Mouse (Mus musculus): Measurements from ENCODE around the gene D11Wsu47e. TPM values are rescaled to one million over a fixed set of nuclear protein-coding genes. Genes with fewer than 3 reads are reported as not detected.
"Not testable (repeated sequence)": the region's sequence is repeated elsewhere in the genome, so short reads cannot be mapped to it uniquely, and the experiment has no call there.

The D11Wsu47e gene
- 11.5 and 12.5 TPM in 2 replicates for polyA plus RNA-seq (2012; rRNA removed)

DNA sequence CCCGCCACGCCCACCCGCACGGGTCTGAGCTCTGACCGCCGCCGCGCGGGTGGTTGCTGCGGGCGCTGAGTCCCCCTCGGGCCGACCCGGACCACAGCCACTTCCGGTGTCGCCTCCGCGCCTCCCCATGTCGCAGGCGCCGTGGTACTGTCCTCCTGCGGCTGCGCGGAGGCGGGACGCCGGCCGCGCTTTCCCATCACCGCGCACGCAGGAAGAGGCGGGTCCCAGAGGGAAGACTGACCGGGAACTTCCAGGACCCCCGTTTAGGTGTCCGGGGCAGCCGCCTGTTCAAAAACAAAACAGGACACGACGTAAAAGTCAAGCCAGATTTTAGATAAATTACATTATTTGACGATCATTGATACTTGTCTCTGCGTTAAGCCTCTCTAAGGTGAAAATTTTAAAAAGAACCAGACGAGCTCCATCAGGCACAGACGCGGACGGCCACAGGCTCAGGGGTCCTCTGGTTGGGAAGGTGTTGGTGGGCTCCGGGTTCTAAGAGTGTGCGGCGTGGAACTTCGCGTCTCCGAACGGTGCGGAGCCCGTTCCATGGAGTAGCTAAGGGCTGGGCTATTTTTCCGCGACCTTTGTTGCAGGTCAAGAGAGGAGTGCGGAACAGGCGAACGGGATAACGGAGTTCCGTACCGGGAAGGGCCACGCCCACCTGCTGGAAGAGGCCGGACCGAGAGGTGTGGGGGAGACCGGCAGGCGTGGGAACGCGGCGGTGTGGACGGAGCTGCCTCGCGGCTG is at the start of gene D11Wsu47e, which contains the start of gene Fam104a:
D11Wsu47e (plus strand) TSS at position 456 of the 750 bp plus-strand sequence.
Fam104a (minus strand) TSS at position 199 of the 750 bp plus-strand sequence.
- peak; percentile 92 for DNase-seq (ENCODE audit: low spot score)

- DNase-seq (ENCODE audit: low spot score) = no peak
Observed at GRCm38 (mm10) chr11:113634699-113635121, 49.5 kb upstream of the D11Wsu47e start.

- DNase-seq (ENCODE audit: low spot score) = no peak
Observed at GRCm38 (mm10) chr11:113638680-113639079, 45.5 kb upstream of the D11Wsu47e start.

- no peak for DNase-seq (ENCODE audit: low spot score)
Observed at GRCm38 (mm10) chr11:113645181-113645580, 39.0 kb upstream of the D11Wsu47e start.

- DNase-seq (ENCODE audit: low spot score) = peak; percentile 65
Observed at GRCm38 (mm10) chr11:113648152-113648551, 36.1 kb upstream of the D11Wsu47e start.

DNA sequence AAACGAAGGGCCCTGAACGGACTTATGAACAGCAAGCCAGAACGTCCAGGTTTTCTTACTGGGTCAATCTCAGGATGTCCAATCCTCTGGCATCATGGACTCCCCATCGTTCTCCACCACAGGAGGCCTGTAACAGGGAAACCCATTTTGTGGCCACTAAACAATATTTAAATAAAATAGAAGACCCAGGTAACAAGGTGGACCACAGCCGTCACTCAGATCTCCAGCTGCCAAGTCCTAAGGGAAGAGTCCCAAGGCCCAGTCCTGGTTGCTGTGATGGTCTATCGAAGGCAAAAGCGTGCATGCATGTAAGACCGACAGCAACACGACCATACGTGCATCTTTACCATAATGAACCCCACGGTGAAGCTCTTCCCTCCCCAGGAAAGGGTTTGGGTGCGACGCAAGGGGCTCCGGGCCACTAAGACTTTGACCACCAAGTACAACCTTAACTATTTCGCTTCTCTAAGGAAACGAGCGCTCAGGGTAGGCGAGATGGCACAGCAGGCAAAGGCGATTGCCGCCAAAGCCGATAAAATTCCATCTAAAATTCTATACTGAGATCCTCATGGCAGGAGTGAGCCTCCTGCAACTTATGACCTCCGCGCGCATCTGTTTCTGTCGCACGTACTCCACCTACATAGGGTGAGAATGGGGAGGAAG is 35.4 kb upstream of the D11Wsu47e start, which contains the start of gene Cog1:
Cog1 (plus strand) TSS at position 480 of the 663 bp plus-strand sequence.
- DNase-seq (ENCODE audit: low spot score) = no peak

DNA sequence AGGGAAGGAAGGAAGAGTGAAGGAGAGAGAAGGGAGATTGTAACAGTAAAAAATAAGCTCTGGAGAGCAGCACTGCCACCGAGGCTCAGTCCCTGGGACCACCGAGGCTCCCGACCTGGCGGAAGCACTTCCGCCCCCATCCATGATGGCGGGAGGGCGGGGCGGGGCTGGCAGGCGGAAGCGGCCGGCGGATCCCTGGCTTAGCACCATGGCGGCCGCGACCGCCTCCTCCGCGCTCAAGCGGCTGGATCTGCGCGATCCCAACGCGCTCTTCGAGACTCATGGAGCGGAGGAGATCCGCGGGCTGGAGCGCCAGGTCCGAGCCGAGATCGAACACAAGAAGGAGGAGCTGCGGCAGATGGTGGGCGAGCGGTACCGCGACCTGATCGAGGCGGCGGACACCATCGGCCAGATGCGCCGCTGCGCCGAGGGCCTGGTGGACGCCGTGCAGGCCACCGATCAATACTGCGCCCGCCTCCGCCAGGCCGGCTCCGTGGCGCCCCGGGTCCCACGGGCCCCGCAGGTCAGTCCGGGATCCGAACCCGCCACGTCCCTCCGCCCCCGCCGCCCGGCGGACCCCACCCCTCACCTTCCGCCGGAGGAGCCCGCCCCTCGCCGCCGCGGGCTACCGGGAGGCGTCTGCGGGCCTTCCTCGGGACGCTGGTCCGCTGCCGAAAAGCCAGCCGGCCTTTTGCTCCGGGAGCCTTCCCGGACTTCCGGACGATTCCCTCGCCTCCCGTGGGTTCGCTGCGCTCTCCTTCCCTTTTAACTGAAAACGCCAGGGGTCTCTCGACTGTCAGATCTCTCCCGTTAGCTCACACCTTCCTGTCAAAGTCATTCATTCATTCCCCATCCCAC is 34.6 kb upstream of the D11Wsu47e start, which contains the start of gene Slc39a11:
Slc39a11 (minus strand) TSS at position 727 of the 858 bp plus-strand sequence.
- peak; percentile 57 for DNase-seq (ENCODE audit: low spot score)

DNA sequence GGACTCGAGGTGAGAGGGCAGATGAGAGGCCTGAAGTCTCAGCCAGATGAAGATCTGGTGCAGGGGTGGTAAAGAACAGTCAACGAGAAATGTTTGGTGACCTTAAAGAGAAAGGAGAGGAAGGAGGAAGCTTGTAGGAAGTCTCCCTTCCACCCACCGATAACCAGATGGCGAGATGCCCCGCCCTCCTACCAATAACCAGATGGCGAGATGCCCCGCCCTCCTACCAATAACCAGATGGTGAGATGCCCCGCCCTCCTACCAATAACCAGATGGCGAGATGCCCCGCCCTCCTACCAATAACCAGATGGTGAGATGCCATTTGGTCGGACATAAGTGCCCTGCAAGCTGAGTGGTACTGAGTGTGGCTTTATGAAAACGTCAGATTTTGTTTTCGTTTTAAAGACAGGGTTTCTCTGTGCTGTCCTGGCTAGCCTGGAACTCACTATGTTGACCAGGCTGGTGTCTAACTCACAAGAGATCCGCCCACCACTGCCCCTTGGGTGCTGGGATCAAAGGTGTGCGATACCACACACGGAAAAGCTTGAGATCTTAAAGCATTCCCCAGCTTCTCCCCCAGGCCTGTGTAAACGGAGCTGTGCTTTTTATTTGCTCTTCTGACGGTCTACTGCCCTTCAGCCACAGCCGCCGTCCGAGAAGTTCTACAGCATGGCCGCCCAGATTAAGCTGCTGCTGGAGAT is 32.9 kb upstream of the D11Wsu47e start:
- no peak for DNase-seq (ENCODE audit: low spot score)

GRCm38 (mm10) chr11:113651907-113652273 is 32.3 kb upstream of the D11Wsu47e start:
- no peak for DNase-seq (ENCODE audit: low spot score)

- DNase-seq (ENCODE audit: low spot score) = no peak
Observed at GRCm38 (mm10) chr11:113652516-113652915, 31.7 kb upstream of the D11Wsu47e start.

GRCm38 (mm10) chr11:113654105-113654504 is 30.1 kb upstream of the D11Wsu47e start:
- no peak for DNase-seq (ENCODE audit: low spot score)

- no peak for DNase-seq (ENCODE audit: low spot score)
Observed at GRCm38 (mm10) chr11:113654561-113655270, 29.5 kb upstream of the D11Wsu47e start.

GRCm38 (mm10) chr11:113656511-113656932 is 27.7 kb upstream of the D11Wsu47e start:
- no peak for DNase-seq (ENCODE audit: low spot score)

DNA sequence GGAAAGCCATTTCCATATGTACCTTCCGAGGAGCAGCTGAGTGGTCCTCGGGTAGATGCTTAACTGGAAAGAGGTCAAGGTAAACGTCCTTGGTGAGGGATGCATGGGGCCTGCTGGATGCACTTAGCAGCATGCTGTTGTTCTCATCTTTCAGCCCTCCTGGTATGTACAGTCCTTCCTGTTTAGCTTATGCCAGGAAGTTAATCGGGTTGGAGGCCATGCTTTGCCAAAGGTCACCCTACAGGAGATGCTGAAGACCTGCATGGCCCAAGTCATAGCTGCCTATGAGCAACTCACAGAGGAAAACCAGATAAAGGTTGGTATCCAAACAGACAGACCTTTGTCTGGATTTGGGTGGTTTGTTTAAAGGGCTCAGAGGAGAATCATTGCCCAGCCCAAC is 27.0 kb upstream of the D11Wsu47e start:
- no peak for DNase-seq (ENCODE audit: low spot score)

- no peak for DNase-seq (ENCODE audit: low spot score)
Observed at GRCm38 (mm10) chr11:113658319-113658718, 25.9 kb upstream of the D11Wsu47e start.

DNA sequence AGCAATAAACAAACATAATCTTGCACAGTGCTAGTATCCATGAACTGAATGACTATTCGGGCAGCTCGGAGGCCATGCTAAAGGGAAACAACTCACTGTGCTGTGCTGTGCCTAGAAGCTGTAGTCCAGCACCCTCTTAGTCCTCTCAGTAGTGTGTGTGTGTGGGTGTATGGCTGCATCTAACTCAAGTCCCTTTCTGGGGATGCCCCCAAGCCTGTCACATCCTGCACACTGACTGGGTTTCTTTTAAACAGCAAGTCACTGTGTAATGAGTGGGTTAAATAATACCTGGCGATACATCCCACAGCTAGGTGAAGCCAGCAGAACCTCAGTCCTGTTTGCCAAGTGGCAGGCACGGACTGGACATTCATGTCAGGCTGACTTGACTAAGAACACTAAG is 25.4 kb upstream of the D11Wsu47e start:
- no peak for DNase-seq (ENCODE audit: low spot score)

- DNase-seq (ENCODE audit: low spot score) = not testable (repeated sequence)
Observed at GRCm38 (mm10) chr11:113660213-113660612, 24.0 kb upstream of the D11Wsu47e start.

- no peak for DNase-seq (ENCODE audit: low spot score)
Observed at GRCm38 (mm10) chr11:113660940-113661339, 23.3 kb upstream of the D11Wsu47e start.

- DNase-seq (ENCODE audit: low spot score) = no peak
Observed at GRCm38 (mm10) chr11:113661835-113662351, 22.3 kb upstream of the D11Wsu47e start.

DNA sequence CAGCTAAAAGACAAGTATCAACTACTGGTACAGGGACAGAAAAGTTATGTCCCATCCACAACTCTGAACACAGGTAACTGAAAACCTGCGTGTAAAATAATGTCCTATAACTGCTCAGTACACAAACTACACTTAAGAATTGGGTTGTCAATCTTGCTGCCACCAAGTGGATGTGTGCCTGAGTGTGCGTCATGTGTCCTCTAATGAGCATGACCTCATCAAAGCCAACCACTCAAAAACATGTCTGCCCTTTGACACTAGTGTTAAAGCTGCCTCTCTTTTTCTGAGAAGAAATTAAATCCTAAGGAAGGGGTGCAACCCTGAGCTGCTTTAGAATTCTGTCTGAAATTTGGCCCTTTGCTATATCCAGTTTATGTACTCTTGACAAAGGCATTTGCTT is 19.9 kb upstream of the D11Wsu47e start:
- DNase-seq (ENCODE audit: low spot score) = no peak
